Mouse (Mus musculus) CH12.LX (cell line): Measurements from ENCODE around the gene Tnnc2.

Source experiments
- CTCF ChIP-seq, 2 experiments: IDR thresholded peaks in 1 of 2; conservative IDR thresholded peaks in 1 of 2; 2 replicates each; pipeline ENCODE4 v1.5.1; 2011 to 2012; ENCODE audit warnings: low read depth in 2 of 2, low read length in 2 of 2, improper control_type of control experiment in 1 of 2, inconsistent platforms in 1 of 2, mild to moderate bottlenecking in 1 of 2, moderate library complexity in 1 of 2
- EP300 ChIP-seq: IDR thresholded peaks from 2 replicates; pipeline ENCODE4 v1.6.1; 2011; ENCODE audit warnings: low read length, improper control_type of control experiment
- SMC3 ChIP-seq: IDR thresholded peaks from 2 replicates; pipeline ENCODE4 v1.6.1; 2011; ENCODE audit warnings: low read depth, low read length, improper control_type of control experiment
- ZMIZ1 ChIP-seq: IDR thresholded peaks from 2 replicates; pipeline ENCODE4 v1.6.1; 2012; ENCODE audit warnings: low read depth, mild to moderate bottlenecking, inconsistent platforms, low read length, improper control_type of control experiment

DNA sequence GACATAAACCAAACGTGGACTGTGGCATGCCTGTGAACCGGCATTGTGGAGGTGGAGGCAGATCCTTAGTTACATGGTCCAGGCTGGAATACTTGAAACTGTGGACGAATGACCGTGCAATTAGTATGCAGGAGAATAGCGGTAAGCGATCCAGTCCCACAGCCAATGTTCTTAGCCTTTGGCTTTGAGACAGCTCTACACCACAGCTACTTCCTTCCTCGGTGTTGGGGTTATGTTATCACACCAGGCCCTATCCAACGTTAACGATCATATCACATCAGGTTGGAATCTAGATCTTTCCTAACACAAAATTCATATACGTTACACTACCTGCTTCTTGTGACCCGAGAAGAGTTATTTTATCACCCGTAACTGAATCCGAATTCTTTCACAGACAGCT, 34.8 kb downstream of the Tnnc2 start:
- TF ChIP-seq CTCF (conservative IDR thresholded peaks at IDR 0.05 in 1 of 2, IDR thresholded peaks at IDR 0.05 in 1 of 2; ENCODE audit: low read depth in 2 of 2, low read length in 2 of 2): no peak
- no peak for TF ChIP-seq ZMIZ1
- no peak for TF ChIP-seq SMC3
- no peak for TF ChIP-seq EP300
